Mouse (Mus musculus): ENCODE measurements around the gene 4930550L24Rik.

4930550L24Rik gene

DNA sequence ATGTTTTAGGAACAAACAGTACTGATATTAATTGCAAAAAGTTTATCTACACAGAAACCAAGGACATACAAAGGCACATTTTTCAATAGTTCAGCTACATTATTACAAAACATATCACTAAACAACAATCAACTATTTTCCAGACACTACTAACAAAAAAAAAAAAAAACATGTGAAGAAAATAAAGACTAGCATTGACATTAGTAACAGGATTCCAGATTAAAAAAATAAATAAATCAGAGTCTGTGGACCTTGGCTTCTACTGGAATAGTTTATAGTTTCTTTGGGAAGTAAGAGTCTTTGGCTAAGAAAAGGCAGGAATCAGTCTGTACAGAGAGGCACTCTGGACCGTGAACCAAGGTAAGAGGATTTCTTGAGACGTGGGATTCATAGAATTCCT, at the start of gene 4930550L24Rik:
TSS of gene 4930550L24Rik (plus strand) at position 301 of the 400 bp plus-strand sequence.
- no peak for DNase-seq (ENCODE audit: low read depth)

GRCm38 (mm10) chrX:58900753-58901152, 8.4 kb upstream of the 4930550L24Rik start:
- no peak for DNase-seq (ENCODE audit: low read depth)

- DNase-seq (ENCODE audit: low read depth): no peak
These were observed 58.8 kb downstream of the 4930550L24Rik start for GRCm38 (mm10) chrX:58967969-58968368.

Data from NIH3T3 (cell line).